Mouse (Mus musculus): ENCODE data around the gene Nsg2.

GRCm38 (mm10) chr11:31974826-31975225 is 25.4 kb upstream of the Nsg2 start:
- no peak for TF ChIP-seq CTCF (IDR thresholded peaks at IDR 0.05; ENCODE audit: borderline replicate concordance, control insufficient read depth, extremely low read depth, insufficient read depth, low read length, poor library complexity)
- no peak for TF ChIP-seq POLR2A (IDR thresholded peaks at IDR 0.05; ENCODE audit: control insufficient read depth, extremely low read depth, insufficient read depth, low read length, poor library complexity)
